25 mouse cellular contexts compared by ENCODE assay signal in genomic region chr16:3843796-3844195, GRCm38 (mm10). TPM values are rescaled to one million over a fixed set of nuclear protein-coding genes. Genes with fewer than 3 reads are reported as not detected.
"Had no signal": no experiment of that assay in that cellular context is flagged by ENCODE, and none has a peak within 500 bp of the region (broad histone marks: within the 10 kb centered on the region; RNA-seq: fewer than 3 reads in every experiment).

No protein-coding gene starts in this region.

- H3K36me3 ChIP-seq: neural tube, embryonic 12.5 days; neural tube, embryonic 13.5 days; neural tube, embryonic 15.5 days; stomach, embryonic 15.5 days had no signal

- H3K9ac ChIP-seq: neural tube, embryonic 12.5 days; neural tube, embryonic 13.5 days; neural tube, embryonic 15.5 days; stomach, embryonic 15.5 days had no signal

- H3K27me3 ChIP-seq: neural tube, embryonic 12.5 days; neural tube, embryonic 13.5 days; neural tube, embryonic 15.5 days; stomach, embryonic 15.5 days had no signal

- H3K9me3 ChIP-seq: neural tube, embryonic 12.5 days; neural tube, embryonic 13.5 days; neural tube, embryonic 15.5 days; stomach, embryonic 15.5 days had no signal

- H3K27ac ChIP-seq: neural tube, embryonic 12.5 days; neural tube, embryonic 13.5 days; neural tube, embryonic 15.5 days; stomach, embryonic 15.5 days; stomach, postnatal 0 days had no signal

- H3K4me3 ChIP-seq: neural tube, embryonic 12.5 days; neural tube, embryonic 13.5 days; neural tube, embryonic 15.5 days; stomach, embryonic 15.5 days had no signal

- DNase-seq: right cerebral cortex, adult 18-20 months; right cerebral cortex, postnatal 14 days; right cerebral cortex, postnatal 25 days; right cerebral cortex, postnatal 4 days; spleen, adult 18-20 months; thymus, adult 18-20 months; thymus, adult 2 months; thymus, postnatal 14 days; thymus, postnatal 25 days; thymus, postnatal 36 days; thymus, postnatal 4 days had no signal

- H3K4me2 ChIP-seq: neural tube, embryonic 12.5 days; neural tube, embryonic 13.5 days; neural tube, embryonic 15.5 days; stomach, embryonic 15.5 days had no signal

RNA-seq across cellular contexts. Expression of gene Olfr15, which starts 13.1 kb away (rescaled TPM):
- total RNA-seq: neutrophil, adult 5-6 weeks had no signal
- polyA plus RNA-seq: neural tube, embryonic 12.5 days; neural tube, embryonic 13.5 days; neural tube, embryonic 14.5 days; neural tube, embryonic 15.5 days; small intestine, adult 2 months; spleen, adult 2 months; stomach, embryonic 14.5 days; stomach, embryonic 15.5 days; stomach, embryonic 16.5 days; stomach, postnatal 0 days; testis, adult 2 months; thymus, adult 2 months; thymus, postnatal 0 days; urinary bladder, adult 2 months had no signal

RNA-seq across cellular contexts. Expression of gene Gm20695, which starts 40.7 kb away (rescaled TPM):
- polyA plus RNA-seq: small intestine, adult 2 months; spleen, adult 2 months; thymus, adult 2 months had no signal
